Mouse (Mus musculus) cortical plate, adult 2 months (tissue): ENCODE results near the gene Zfp318.

Experiments used
- CTCF ChIP-seq: fragments of 200-500 bp; IDR thresholded peaks from 2 replicates; pipeline ENCODE4 v1.5.1; 2011; ENCODE audit warnings: mild to moderate bottlenecking, control low read depth, low read length; ENCODE audit not compliant: insufficient read depth; ENCODE audit errors: extremely low read depth
- POLR2A ChIP-seq: fragments of 200-500 bp; IDR thresholded peaks from 2 replicates; pipeline ENCODE4 v1.6.1; 2011; ENCODE audit warnings: mild to moderate bottlenecking, low read length, control low read depth; ENCODE audit not compliant: insufficient read depth; ENCODE audit errors: extremely low read depth

DNA sequence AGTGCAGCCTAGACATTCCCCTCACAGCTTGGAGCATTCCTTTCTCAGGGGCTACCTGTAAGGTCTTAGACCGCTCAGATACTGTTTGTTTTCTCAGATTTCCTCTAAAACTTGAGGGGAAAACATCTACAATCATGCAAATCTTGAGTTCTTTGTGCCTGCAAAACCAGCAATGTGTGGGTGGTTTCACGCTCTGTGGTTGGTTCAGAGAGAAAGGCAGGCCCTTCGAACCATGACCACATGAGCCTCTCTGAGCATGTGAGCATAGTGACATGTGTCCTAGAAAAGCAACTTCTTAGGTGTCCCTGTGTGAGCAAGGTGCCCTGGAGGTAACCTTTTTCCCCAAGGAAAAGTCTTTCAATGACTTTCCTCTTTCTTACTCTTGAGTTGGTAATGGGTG lies 5.0 kb upstream of the Zfp318 start:
- TF ChIP-seq POLR2A = no peak
- TF ChIP-seq CTCF = no peak
